Mouse (Mus musculus): ENCODE measurements around the gene Khk. TPM values are rescaled to one million over a fixed set of nuclear protein-coding genes. Genes with fewer than 3 reads are reported as not detected.

Khk gene
- total RNA-seq, 2 experiments from 2014 or later = 4.7 to 4.8 TPM

DNA sequence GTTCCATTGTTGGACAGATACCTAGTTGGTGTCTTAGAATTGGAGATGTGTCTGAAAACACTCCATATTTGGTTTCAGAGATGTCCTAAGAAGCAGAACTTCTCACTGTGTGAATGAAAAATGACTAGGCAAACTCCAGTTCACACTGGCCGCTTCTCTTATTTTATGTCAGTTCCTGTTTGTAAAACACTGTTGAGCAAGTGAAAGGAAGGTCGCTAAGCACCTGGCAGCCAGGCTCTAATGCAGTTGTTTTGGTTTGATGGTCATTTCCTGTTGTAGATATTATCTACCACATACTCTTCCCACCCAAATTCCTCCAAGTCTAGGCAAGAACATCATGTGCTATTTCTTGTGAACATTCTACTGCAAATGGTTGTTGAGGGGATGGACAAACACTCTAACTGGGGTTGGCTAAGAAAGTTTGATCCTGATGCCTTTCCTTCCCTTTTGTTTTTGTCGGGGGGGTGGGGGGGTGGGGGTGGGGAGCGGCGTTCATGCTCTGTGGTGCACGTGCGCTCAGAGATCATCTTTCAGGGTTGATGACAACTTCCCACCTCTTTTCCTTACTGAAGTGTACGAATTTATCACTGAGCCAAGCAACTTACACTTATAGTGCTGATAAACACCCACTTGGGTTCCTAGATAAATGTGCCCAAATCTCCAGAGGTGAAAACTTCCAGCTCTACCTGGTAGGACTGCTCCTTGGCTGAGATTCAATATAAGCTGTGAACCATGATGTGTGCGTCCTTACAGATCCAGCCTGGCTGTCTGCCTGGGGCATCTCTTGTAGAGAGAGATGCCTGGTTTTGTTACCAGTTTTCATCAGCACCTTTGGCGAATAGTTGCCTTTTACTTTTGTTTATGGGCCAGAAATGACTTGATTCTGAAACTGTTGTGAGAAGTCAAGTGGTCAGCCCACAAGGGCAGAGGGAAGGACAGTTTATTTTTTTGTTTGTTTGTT is 40.6 kb downstream of the Khk start:
- intact Hi-C loops (cut with DNase I) = no loop called here
- no peak for DNase-seq

DNA sequence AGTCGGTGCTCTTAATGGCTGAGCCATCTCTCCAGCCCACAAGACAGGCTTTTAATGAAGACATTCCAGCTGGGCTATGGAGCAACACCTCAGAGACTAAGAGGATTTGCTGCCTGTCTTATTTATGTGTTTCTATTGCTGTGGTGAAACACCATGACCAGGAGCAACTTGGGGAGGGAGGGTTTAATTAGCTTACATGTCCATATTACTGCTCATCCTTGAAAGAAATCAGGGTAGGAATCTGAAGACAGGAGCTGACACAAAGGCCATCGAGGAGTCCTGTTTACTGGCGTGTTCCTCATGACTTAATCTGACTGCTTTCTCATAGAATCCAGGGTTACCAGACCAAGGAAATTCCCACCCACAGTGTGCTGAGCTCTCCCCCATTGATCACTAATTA is 42.7 kb downstream of the Khk start:
- intact Hi-C loops (cut with DNase I) = no loop called here
- no peak for DNase-seq

DNA sequence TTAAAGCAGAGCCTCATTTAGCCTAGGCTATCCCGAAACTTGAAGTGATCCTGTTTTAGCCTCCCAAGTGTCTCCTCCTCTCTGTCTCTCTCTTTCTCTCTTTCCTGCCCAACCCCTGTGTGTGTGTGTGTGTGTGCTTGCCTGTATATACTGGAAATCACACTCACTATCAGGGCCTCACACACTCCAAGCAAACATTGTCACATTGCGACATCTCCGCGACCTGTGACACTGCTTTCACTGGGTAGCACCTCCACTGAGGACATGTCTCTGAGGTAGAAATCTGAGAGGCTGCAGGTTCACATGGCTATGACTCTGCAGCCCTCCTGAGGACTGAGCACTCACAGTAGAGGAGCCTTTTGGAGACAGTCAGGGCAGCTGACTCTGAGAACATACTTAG is 45.0 kb downstream of the Khk start:
- intact Hi-C loops (cut with DNase I) = no loop called here
- DNase-seq = no peak

DNA sequence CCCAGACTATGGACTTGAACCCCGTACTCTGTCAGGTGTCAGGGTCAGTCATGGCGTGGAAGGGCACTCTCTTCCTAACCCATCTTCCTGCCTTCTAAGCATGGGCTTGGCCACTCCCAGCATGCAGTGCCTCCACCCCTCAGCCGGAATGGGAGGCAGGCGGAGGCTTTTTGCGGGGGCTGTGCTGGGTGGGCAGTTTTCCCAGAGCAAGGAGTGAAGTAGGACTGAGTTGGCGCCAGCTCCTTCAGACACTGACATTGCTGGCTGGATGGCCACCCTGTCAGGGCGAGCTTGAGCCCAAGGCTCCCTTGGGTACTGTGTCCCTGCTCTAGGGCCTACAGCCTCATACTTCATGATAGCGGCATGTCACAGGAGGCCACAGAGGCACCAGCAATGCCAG is 47.2 kb downstream of the Khk start, which contains the start of gene Tcf23:
Tcf23 (plus strand) TSS at position 247 of the 400 bp plus-strand sequence.
- peak; percentile 27 for DNase-seq
- intact Hi-C loops (cut with DNase I) = no loop called here

DNA sequence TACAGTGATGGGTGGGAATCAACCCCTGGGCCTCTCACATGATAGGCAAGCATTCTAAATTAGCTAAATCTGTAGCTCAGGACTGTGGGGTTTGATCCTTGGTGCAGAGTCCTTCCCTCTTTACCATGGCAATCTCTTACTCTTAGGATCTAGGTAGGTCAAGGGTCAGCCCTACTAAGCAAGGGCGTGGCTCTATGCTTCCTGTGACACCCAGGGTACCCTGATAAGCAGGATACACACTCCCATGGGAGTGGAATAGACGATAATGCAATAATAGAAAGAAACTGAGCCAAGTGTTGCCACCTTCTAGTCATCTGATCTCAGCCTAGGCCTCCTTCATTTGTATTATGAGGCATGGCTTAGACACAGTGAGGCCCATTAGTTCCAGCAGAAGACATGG is 48.2 kb downstream of the Khk start:
- intact Hi-C loops (cut with DNase I) = no loop called here
- DNase-seq = no peak

DNA sequence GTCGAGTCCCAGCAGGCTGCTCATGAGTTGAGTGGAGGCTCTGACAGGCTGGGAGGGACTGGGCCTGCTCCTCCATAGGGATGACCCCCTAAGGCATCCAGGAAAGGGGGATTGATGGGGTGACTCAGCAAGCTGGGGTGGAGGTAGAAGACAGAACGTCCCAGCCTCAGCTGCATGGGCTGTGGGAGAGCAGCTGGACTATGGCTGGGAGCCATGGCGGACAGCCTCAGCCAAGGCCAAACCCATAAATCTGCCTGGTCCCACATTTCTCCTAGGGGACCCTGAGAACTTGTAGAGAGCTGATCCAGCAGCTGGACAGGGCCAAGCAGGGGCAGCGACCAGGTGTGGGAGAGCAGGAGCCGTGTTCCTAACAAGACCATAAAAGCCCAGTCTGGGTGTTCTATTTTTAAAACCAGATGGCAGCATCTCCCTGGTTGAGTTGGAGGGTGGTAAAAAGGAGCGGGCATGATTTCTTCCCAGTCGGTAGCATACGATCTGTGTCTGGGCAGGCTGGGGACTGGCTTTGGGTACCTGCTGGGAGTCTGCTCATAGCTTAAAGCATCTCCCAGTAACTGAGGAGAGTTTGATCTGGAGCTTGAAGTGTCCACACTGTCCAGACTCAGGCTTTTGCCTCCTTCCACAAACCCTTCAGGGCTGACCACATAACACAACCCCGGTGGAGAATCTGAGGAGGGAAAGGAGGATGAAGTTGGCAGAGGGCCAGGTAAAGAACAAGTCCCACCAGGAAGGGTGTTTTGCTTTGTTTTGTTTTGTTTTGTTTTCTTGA is 53.8 kb downstream of the Khk start:
- intact Hi-C loops (cut with DNase I) = no loop called here
- peak; percentile 37 for DNase-seq

Other genes starting within 250 kb of the Khk start
- 100 to 1,000 TPM; 797 to 798 TPM for gene Dpysl5, start 209.9 kb upstream of the Khk start, total RNA-seq (2021)
- 100 to 1,000 TPM; 143 to 144 TPM for gene Mapre3, start 106.8 kb upstream of the Khk start, total RNA-seq (2021)
- gene Tmem214, start 53.4 kb upstream of the Khk start, total RNA-seq (2021) = 10 to 100 TPM; 60.3 to 65.5 TPM
- gene Agbl5, start 32.7 kb upstream of the Khk start, total RNA-seq (2021) = 10 to 100 TPM; 48.4 to 52.2 TPM
- 100 to 1,000 TPM in 1 of 2 experiments, 10 to 100 TPM in 1; 95.0 to 112 TPM for gene Ost4, start 13.6 kb upstream of the Khk start, total RNA-seq (2021)
- gene Emilin1, start 8.0 kb upstream of the Khk start, total RNA-seq (2021) = 1 to 10 TPM; 7.0 to 7.9 TPM
- gene Cgref1, start 24.2 kb downstream of the Khk start, total RNA-seq (2021) = 10 to 100 TPM; 53.9 TPM
- 100 to 1,000 TPM; 114 to 116 TPM for gene Preb, start 38.9 kb downstream of the Khk start, total RNA-seq (2021)
- under 1 TPM in 1 of 2 experiments, not detected in 1; 0.08 TPM for gene Tcf23, start 47.2 kb downstream of the Khk start, total RNA-seq (2021)
- gene Atraid, start 126.9 kb downstream of the Khk start, total RNA-seq (2021) = 10 to 100 TPM; 59.2 to 66.2 TPM
- 10 to 100 TPM; 17.6 to 23.5 TPM for gene Slc5a6, start 127.5 kb downstream of the Khk start, total RNA-seq (2021)
- 10 to 100 TPM; 34.1 to 37.6 TPM for gene Cad, start 133.3 kb downstream of the Khk start, total RNA-seq (2021)
- gene Dnajc5g, start 184.9 kb downstream of the Khk start, total RNA-seq (2021) = not detected
- 10 to 100 TPM; 11.9 to 14.1 TPM for gene Slc30a3, start 186.8 kb downstream of the Khk start, total RNA-seq (2021)
- gene Trim54, start 195.3 kb downstream of the Khk start, total RNA-seq (2021) = not detected
- not detected for gene Ucn, start 217.4 kb downstream of the Khk start, total RNA-seq (2021)
- gene Mpv17, start 232.8 kb downstream of the Khk start, total RNA-seq (2021) = 10 to 100 TPM; 25.1 to 31.4 TPM

Measured in left cerebral cortex, postnatal 4 days (tissue).